Mouse (Mus musculus) urinary bladder, postnatal 4 days (tissue): Measurements from ENCODE around the gene Vnn3.

Source experiments
- DNase-seq, 2 experiments: peaks; one replicate each; pipeline ENCODE4 v3.0.0; 2021 to 2022; ENCODE audit warnings: low spot score in 2 of 2

Vnn3 gene

DNA sequence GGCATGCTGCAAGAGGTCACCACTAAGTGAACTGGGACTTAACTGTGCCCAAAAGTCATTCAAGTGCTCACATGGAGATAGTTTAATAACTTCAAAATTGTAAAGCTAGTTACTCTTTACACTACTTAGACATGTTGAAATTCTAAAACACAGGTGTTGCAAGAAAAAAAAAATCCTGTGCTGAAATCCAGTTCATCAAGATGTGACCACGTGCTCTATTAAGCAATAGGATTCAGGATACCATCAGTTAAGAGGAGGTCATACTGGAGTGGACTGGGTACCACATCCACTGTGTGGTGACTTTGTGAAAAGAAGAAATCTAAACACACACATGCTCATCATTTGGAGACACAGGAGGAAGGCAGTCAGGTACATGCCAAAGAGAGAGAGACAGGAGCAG is 41.7 kb downstream of the Vnn3 start:
- DNase-seq, result no peak

DNA sequence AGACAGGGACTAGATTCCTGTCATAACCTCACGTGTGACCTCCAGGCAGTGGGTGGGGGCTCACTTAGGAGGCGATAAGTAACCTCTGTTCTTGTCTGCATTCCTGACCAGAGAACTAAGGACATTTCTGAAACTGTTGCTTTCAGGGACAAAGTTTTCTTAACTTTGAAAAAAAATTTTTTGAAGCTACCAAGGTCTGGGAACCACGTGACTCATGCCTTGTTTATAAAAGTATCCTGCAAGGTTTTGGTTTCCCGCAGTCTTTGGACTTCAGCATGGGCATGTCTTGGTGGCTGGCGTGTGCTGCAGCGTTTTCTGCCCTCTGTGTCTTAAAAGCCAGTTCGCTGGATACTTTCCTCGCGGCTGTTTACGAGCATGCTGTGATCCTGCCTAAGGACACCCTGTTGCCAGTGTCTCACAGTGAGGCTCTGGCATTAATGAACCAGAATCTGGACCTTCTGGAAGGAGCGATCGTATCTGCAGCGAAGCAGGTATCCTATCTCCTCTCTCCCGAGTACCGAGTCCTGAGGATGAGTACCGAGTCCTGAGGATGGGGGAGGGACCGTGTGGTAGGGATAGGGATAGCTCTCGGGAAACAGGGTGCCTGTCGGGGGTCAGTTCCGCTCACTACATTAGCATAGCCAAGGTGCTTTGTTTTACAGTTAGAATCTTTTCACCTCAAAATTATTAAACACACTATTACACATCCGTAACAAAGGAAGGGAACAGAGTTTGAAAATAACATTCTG is 43.5 kb downstream of the Vnn3 start, which contains the start of gene Vnn1:
Vnn1 (plus strand) TSS at position 88 of the 749 bp plus-strand sequence.
- DNase-seq, result no peak

DNA sequence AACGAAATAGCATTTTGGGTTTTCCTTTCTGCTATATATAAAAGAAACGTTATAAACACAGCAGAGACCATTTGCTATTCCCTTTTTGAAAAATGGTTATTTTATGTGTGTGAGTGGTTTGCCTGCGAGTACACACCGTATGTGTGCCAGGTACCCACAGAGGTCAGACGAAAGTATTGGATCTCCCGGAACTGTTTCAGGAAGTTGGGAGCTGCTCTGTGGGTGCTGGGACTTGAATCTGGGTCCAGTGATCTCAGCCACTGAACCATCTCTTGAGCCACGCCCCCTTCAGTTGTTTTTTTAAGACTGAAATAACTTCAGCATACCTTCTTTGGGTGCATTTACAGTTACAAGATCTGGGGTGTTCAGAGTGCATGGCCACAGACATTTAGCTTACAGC is 44.1 kb downstream of the Vnn3 start:
- no peak for DNase-seq

DNA sequence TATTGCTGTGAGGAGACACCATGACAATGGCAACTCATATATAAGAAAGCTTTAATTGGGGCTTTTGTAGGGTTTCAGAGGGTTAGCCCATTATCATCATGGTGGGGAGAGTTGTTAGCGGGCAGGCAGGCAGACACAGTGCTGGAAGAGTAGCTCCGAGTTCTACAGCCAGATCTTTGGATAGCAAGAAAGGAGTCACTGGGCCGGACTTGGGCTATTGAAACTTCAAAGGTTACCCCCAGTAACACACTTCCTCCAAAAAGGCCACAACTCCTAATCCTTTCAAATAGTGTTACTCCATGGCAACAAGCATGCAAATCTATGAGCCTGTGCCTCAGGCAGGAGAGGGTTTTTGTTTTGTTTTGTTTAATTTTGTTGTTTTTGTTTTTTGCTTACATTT is 49.9 kb downstream of the Vnn3 start:
- no peak for DNase-seq

DNA sequence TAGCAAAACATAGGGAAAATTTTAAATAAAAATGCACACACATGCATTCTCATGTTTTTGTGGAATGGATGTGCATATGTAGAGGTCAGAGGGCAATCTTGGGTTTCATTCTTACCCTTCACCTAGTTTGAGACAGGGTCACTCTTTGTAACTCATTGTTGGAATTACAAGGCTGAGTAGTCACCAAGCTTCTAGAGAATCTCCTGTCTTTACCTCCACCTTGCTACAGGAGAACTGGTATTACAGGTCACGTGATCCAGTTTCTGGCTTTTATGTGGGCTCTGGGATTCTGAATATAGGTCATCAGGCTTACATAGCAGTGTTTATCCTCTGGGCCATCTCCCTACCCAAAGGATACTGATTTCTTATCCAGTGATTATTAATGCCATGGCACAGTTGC is 54.4 kb downstream of the Vnn3 start:
- no peak for DNase-seq
